Mouse (Mus musculus) neural tube, embryonic 10.5 days (tissue): ENCODE results near the gene Vsx1.

Experiments
- DNase-seq: peaks from one replicate; pipeline ENCODE4 v3.0.0-alpha.2; 2017; ENCODE audit warnings: low spot score; ENCODE audit errors: extremely low spot score

Vsx1 gene

GRCm38 (mm10) chr2:150689223-150689800 lies at the start of gene Vsx1:
TSS of gene Vsx1 (minus strand) at chr2:150689360.
- no peak for DNase-seq

- no peak for DNase-seq
Measured at GRCm38 (mm10) chr2:150737881-150738280, 48.7 kb upstream of the Vsx1 start.

GRCm38 (mm10) chr2:150735756-150736576 lies 46.8 kb upstream of the Vsx1 start:
- peak; percentile 65 for DNase-seq

- DNase-seq: no peak
Measured at GRCm38 (mm10) chr2:150712167-150712674, 23.1 kb upstream of the Vsx1 start.

GRCm38 (mm10) chr2:150691481-150692170 lies 2.5 kb upstream of the Vsx1 start:
- DNase-seq: no peak

GRCm38 (mm10) chr2:150690216-150690615 lies 1.1 kb upstream of the Vsx1 start:
- no peak for DNase-seq

- peak; percentile 60 for DNase-seq
Measured at GRCm38 (mm10) chr2:150688541-150689186, 496 bp downstream of the Vsx1 start.

- peak; percentile 27 for DNase-seq
Measured at GRCm38 (mm10) chr2:150687871-150688540, 1.2 kb downstream of the Vsx1 start.

- no peak for DNase-seq
Measured at GRCm38 (mm10) chr2:150685389-150685788, 3.8 kb downstream of the Vsx1 start.

GRCm38 (mm10) chr2:150684451-150684850 lies 4.7 kb downstream of the Vsx1 start:
- peak; percentile 7 for DNase-seq

GRCm38 (mm10) chr2:150681581-150681980 lies 7.6 kb downstream of the Vsx1 start:
- no peak for DNase-seq

GRCm38 (mm10) chr2:150678392-150678791 lies 10.8 kb downstream of the Vsx1 start:
- DNase-seq: peak; percentile 83

- no peak for DNase-seq
Measured at GRCm38 (mm10) chr2:150675525-150675924, 13.6 kb downstream of the Vsx1 start.

GRCm38 (mm10) chr2:150674900-150675299 lies 14.3 kb downstream of the Vsx1 start:
- peak; percentile 61 for DNase-seq

- no peak for DNase-seq
Measured at GRCm38 (mm10) chr2:150673929-150674328, 15.2 kb downstream of the Vsx1 start.

GRCm38 (mm10) chr2:150671609-150672290 lies 17.4 kb downstream of the Vsx1 start:
- no peak for DNase-seq

GRCm38 (mm10) chr2:150670926-150671325 lies 18.2 kb downstream of the Vsx1 start:
- no peak for DNase-seq

GRCm38 (mm10) chr2:150669454-150670045 lies 19.6 kb downstream of the Vsx1 start:
- DNase-seq: no peak

- DNase-seq: no peak
Measured at GRCm38 (mm10) chr2:150668956-150669355, 20.2 kb downstream of the Vsx1 start.
